Mouse (Mus musculus): ENCODE data around the gene Dmkn. TPM values are rescaled to one million over a fixed set of nuclear protein-coding genes. Genes with fewer than 3 reads are reported as not detected.

The Dmkn gene
- polyA plus RNA-seq, 1 experiment: not detected

- no peak for TF ChIP-seq GATA1 (IDR thresholded peaks at IDR 0.05; ENCODE audit: low read length)
Observed at GRCm38 (mm10) chr7:30791921-30792320, 28.4 kb downstream of the Dmkn start.

DNA sequence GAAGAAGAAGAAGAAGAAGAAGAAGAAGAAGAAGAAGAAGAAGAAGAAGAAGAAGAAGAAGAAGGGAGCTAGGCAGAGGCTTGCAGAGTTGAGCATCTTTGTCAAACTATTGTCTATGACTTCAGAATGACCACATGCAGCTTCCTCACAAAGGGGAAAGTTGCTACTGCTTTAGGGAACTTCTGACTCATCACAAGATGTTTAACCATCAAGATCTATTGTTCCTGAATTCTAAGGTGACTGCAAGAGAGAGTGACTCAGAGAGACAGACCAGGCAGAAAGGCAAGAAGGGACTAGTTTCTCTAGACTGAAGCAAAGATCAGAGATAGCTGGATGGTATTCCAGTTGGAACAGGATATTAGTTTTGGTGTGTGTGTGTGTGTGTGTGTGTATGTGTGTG, 31.4 kb downstream of the Dmkn start:
- TF ChIP-seq GATA1 (IDR thresholded peaks at IDR 0.05; ENCODE audit: low read length): no peak

DNA sequence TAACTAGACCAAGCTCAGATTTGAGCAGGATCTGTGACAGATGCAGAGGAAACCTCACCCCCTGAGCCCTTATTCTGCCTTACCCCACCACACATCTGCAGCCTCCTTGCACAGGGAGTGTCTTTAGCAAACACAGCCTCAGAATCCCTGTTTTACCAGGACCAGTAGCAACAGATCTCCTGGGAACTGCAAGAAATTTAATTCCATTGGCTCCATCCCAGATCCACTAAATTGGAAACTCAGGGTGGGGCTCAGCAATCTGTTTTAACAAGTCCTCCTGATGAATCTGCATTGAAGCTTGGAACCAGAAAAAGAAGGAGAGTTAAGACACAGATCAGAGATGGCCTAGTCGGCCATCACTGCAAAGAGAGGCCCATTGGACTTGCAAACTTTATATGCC, 33.2 kb downstream of the Dmkn start:
- no peak for TF ChIP-seq GATA1 (IDR thresholded peaks at IDR 0.05; ENCODE audit: low read length)

- no peak for TF ChIP-seq GATA1 (IDR thresholded peaks at IDR 0.05; ENCODE audit: low read length)
Observed at GRCm38 (mm10) chr7:30800653-30801052, 37.1 kb downstream of the Dmkn start.

DNA sequence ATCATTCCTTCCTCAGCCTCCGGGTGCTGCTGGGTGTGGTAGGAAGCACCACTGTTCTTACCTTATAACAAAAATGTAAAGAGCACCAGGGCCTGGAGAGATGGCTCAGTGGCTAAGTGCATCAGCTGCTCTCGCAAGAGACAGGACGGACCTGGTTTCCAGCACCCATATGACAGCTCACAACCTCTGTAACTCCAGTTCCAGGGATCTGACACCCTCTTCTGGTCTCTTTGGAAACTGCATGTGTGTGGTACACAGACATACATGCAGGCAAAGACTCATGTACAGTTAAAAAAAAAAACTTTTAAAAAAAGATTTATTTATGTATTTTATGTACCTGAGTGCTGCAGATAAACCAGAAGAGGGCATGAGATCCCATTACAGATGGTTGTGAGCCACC, 39.7 kb downstream of the Dmkn start:
- TF ChIP-seq GATA1 (IDR thresholded peaks at IDR 0.05; ENCODE audit: low read length): no peak

DNA sequence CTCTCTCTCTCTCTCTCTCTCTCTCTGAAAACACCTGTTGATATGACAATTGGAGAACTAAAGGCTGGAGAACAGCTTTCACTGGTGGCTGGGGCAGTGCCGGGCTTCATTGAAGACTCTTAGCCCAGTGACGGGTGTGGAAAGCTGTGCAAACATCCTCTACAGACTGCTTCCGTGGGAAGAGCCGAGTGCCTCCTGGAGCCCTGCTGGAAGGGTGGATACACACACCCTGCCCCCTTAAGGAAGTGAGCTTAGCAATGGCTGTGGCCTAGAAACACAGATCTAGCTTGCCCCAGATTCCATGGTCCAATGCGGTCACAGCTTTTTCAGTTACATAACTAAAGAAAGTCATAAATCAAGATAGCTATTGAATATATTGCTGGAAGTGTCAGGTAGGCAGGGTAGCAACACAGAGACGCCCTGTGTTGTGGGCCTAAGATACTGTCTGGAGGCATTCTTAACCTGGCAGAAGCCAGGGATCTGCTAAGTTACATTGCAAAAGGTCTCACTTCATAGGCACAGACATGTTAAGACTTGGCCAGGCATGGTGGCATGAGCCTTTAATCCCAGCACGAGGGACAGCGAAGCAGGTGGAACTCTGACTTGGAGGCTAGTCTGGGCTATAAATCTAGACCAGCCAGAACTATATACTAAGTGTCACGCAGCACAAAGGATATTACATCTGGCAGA, 40.6 kb downstream of the Dmkn start:
- TF ChIP-seq GATA1 (IDR thresholded peaks at IDR 0.05; ENCODE audit: low read length): no peak

DNA sequence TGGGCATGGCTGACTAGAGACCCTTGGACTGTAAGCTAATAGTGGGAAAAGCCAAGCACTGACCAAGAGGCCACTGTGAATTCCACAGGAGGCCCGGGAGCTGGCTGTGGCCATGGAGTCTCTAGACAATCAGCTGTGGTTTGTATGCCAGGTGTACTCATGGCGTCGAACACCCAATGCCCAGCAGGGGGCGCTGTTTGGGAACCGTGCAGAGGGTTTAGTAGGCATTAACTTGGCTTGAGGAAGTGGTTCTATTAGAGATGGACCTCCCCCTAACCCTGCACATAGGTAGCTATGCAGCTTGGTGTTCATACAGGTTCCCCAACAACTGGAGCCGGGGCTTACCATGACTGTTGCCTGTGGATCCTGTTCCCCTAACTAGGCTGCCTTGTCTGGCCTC, 42.4 kb downstream of the Dmkn start:
- TF ChIP-seq GATA1 (IDR thresholded peaks at IDR 0.05; ENCODE audit: low read length): no peak

- no peak for TF ChIP-seq GATA1 (IDR thresholded peaks at IDR 0.05; ENCODE audit: low read length)
Observed at GRCm38 (mm10) chr7:30810319-30810718, 46.8 kb downstream of the Dmkn start.

GRCm38 (mm10) chr7:30811757-30812290, 48.3 kb downstream of the Dmkn start:
- TF ChIP-seq GATA1 (IDR thresholded peaks at IDR 0.05; ENCODE audit: low read length): no peak

- TF ChIP-seq GATA1 (IDR thresholded peaks at IDR 0.05; ENCODE audit: low read length): no peak
Observed at GRCm38 (mm10) chr7:30812291-30812807, 48.8 kb downstream of the Dmkn start.

DNA sequence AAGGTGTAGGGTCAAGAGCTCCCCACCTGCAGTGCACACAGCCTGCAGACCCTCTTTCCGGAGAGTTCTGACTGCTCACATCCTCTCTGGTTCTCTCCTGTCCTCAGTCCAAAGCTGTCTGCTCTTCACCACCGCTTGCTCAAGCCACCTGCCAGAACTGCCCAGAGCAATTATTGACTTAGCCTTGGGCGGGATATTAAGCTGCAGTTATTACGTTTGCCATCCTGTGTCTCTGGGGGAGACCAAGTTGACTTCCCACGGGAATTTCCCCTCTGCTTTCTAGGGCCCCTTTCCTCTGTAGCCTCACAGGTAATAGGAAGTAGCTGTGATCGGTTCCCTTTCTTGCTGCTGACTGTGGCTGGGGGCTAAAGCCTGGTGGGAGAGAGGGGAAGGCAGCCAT, 56.6 kb downstream of the Dmkn start:
- no peak for TF ChIP-seq GATA1 (IDR thresholded peaks at IDR 0.05; ENCODE audit: low read length)

GRCm38 (mm10) chr7:30820854-30821445, 57.4 kb downstream of the Dmkn start:
- TF ChIP-seq GATA1 (IDR thresholded peaks at IDR 0.05; ENCODE audit: low read length): no peak

- no peak for TF ChIP-seq GATA1 (IDR thresholded peaks at IDR 0.05; ENCODE audit: low read length)
Observed at GRCm38 (mm10) chr7:30821532-30821931, 58.0 kb downstream of the Dmkn start.

- TF ChIP-seq GATA1 (IDR thresholded peaks at IDR 0.05; ENCODE audit: low read length): no peak
Observed at GRCm38 (mm10) chr7:30823675-30824074, 60.1 kb downstream of the Dmkn start, which contains the start of gene Ffar2. TSS of gene Ffar2 (minus strand) at chr7:30823775.

DNA sequence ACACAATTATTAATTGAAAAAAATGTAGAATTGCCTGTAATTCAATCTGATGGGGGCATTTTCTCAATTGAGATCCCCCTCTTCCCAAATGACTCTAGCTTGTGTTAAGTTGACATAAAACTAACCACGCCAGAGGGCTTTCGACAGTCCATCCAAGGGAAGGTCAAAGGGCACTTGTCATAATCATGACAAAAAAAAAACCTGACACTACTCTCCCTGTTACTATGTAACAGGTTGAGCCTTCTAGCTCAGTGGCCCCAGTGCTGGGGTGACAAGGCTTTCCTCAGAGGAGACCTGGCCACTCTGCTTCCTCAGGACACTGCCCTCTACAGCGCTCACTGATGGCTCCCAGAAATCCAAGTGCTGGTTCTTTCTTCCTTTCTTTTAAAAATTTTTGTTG, 60.8 kb downstream of the Dmkn start:
- no peak for TF ChIP-seq GATA1 (IDR thresholded peaks at IDR 0.05; ENCODE audit: low read length)

- TF ChIP-seq GATA1 (IDR thresholded peaks at IDR 0.05; ENCODE audit: low read length): no peak
Observed at GRCm38 (mm10) chr7:30826660-30827059, 63.1 kb downstream of the Dmkn start.

DNA sequence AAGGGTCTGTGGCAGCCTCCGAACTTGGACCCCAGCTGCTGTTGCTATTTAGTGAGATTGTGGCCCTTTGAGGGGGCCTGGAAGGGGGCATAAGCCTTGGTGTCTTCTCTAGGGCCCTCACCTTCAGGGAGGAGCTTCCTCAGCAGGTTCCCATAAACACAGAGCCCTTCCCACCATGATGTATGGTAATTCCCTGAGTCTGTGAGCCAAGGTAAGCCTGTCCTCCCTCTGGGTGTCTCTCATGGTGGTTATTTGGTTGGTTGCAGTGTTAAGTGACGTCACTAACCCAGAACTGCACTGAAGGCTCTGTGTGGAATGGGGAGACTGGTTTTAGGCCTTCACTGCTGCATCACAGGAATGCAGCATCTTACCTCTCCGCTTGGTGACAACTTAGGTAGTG, 65.9 kb downstream of the Dmkn start:
- no peak for TF ChIP-seq GATA1 (IDR thresholded peaks at IDR 0.05; ENCODE audit: low read length)

Other genes with a start within 250 kb of the Dmkn start
- gene Arhgap33, start 228.7 kb upstream of the Dmkn start, polyA plus RNA-seq (2012): 70.2 and 78.5 TPM in 2 replicates
- 17.1 and 19.6 TPM in 2 replicates for gene Hspb6, start 211.6 kb upstream of the Dmkn start, polyA plus RNA-seq (2012)
- 32.5 and 41.8 TPM in 2 replicates for gene Proser3, start 211.5 kb upstream of the Dmkn start, polyA plus RNA-seq (2012)
- 145 and 158 TPM in 2 replicates for gene Lin37, start 203.9 kb upstream of the Dmkn start, polyA plus RNA-seq (2012)
- gene U2af1l4, start 200.5 kb upstream of the Dmkn start, polyA plus RNA-seq (2012): 85.2 and 111 TPM in 2 replicates
- gene Gm49396, start 200.4 kb upstream of the Dmkn start, polyA plus RNA-seq (2012): 2.4 and 5.3 TPM in 2 replicates
- gene Psenen, start 200.1 kb upstream of the Dmkn start, polyA plus RNA-seq (2012): 49.9 and 57.2 TPM in 2 replicates
- 3.7 and 8.3 TPM in 2 replicates for gene Igflr1, start 198.3 kb upstream of the Dmkn start, polyA plus RNA-seq (2012)
- gene Kmt2b, start 175.0 kb upstream of the Dmkn start, polyA plus RNA-seq (2012): 137 and 147 TPM in 2 replicates
- 0.31 and 0.49 TPM in 2 replicates for gene Zbtb32, start 164.8 kb upstream of the Dmkn start, polyA plus RNA-seq (2012)
- 1.4 and 2.7 TPM in 2 replicates for gene Upk1a, start 150.9 kb upstream of the Dmkn start, polyA plus RNA-seq (2012)
- gene Cox6b1, start 137.6 kb upstream of the Dmkn start, polyA plus RNA-seq (2012): 98.1 and 264 TPM in 2 replicates
- not detected in 2 replicates for gene Etv2, start 127.9 kb upstream of the Dmkn start, polyA plus RNA-seq (2012)
- 415 and 519 TPM in 2 replicates for gene Rbm42, start 113.4 kb upstream of the Dmkn start, polyA plus RNA-seq (2012)
- 38.7 and 69.6 TPM in 2 replicates for gene Haus5, start 98.8 kb upstream of the Dmkn start, polyA plus RNA-seq (2012)
- gene Pmis2, start 92.2 kb upstream of the Dmkn start, polyA plus RNA-seq (2012): not detected in 2 replicates
- gene 2200002J24Rik, start 64.8 kb upstream of the Dmkn start, polyA plus RNA-seq (2012): not detected in 2 replicates
- not detected in 2 replicates for gene Atp4a, start 51.5 kb upstream of the Dmkn start, polyA plus RNA-seq (2012)
- 197 and 201 TPM in 2 replicates for gene Tmem147, start 34.2 kb upstream of the Dmkn start, polyA plus RNA-seq (2012)
- gene Gapdhs, start 20.1 kb upstream of the Dmkn start, polyA plus RNA-seq (2012): not detected in 2 replicates
- gene Sbsn, start 12.3 kb upstream of the Dmkn start, polyA plus RNA-seq (2012): 5.3 and 6.4 TPM in 2 replicates
- not detected in 2 replicates for gene Krtdap, start 24.1 kb downstream of the Dmkn start, polyA plus RNA-seq (2012)
- gene Ffar2, start 60.0 kb downstream of the Dmkn start, polyA plus RNA-seq (2012): not detected in 2 replicates
- gene Ffar3, start 92.4 kb downstream of the Dmkn start, polyA plus RNA-seq (2012): not detected in 2 replicates
- gene Ffar1, start 97.8 kb downstream of the Dmkn start, polyA plus RNA-seq (2012): not detected in 2 replicates
- not detected in 2 replicates for gene Cd22, start 116.6 kb downstream of the Dmkn start, polyA plus RNA-seq (2012)
- not detected in 2 replicates for gene Mag, start 151.1 kb downstream of the Dmkn start, polyA plus RNA-seq (2012)
- gene Hamp2, start 160.9 kb downstream of the Dmkn start, polyA plus RNA-seq (2012): not detected in 2 replicates
- gene Hamp, start 180.3 kb downstream of the Dmkn start, polyA plus RNA-seq (2012): not detected in 2 replicates
- 162 and 181 TPM in 2 replicates for gene Usf2, start 193.0 kb downstream of the Dmkn start, polyA plus RNA-seq (2012)
- gene Lsr, start 209.7 kb downstream of the Dmkn start, polyA plus RNA-seq (2012): not detected in 2 replicates
- gene Fam187b, start 210.0 kb downstream of the Dmkn start, polyA plus RNA-seq (2012): not detected in 2 replicates